Mouse (Mus musculus) layer of hippocampus, postnatal 25 days (tissue): ENCODE data around the gene Net1. TPM values are rescaled to one million over a fixed set of nuclear protein-coding genes. Genes with fewer than 3 reads are reported as not detected.
A peak's percentile ranks its signal among the peaks of the same experiment; 100 is the strongest.
"Not testable (repeated sequence)": the region's sequence is repeated elsewhere in the genome, so short reads cannot be mapped to it uniquely, and the experiment has no call there.

Experiments
- DNase-seq, 2 experiments: peaks; one replicate each; pipeline ENCODE4 v3.0.0; 2022; ENCODE audit warnings: mixed read lengths in 2 of 2, low spot score in 1 of 2; ENCODE audit errors: extremely low spot score in 1 of 2
- total RNA-seq, 2 experiments: library from RNA; stranded (reverse); gene quantifications; 2 replicates each; pipeline ENCODE4 v1.2.3; 2021

Net1 gene
- 10 to 100 TPM; 33.0 to 38.2 TPM for total RNA-seq

DNA sequence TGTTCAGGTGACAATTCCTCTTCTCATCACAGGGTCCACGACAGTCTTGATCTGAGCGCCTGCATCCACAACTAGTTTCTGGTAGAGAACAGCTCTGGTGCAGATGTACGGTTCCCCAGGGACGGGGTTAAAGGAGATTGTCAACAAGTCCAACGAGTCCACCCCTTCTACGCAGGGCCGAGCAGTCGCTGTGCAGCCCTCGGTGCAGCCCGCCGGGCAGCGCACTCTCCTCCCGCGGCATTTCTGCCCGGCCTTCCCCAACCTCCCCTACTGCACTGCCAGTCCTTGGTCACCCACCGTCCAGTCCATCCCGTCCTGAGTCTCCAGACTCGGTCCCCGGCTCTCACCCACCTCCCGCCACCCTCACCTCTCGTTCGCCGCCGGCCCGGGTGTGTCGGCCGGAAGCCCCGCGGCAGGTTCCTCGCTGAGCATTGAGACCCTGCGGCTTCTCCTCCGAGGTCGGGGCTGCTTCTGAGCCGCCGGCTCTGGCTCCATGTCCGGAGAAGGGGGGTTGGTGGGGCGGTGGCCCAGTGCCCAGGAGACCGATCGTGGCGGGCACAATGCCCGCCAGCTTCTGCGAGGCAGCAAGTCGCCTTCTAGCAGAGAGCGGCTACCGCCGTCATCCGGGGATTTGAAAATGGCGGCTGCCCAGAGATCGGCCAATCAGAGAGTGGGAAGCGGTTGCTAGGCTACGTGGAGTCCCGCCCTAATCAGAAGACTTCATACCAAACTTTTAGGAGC lies at the start of gene Net1, which contains the start of gene Tubal3:
Gene Net1 (minus strand): TSS at position 650 of the 741 bp plus-strand sequence.
Gene Tubal3 (plus strand): TSS at position 704 of the 741 bp plus-strand sequence.
- peak; percentile 75 to 85 for DNase-seq

GRCm38 (mm10) chr13:3951198-3951914 lies 33.3 kb upstream of the Net1 start:
- DNase-seq = no peak

DNA sequence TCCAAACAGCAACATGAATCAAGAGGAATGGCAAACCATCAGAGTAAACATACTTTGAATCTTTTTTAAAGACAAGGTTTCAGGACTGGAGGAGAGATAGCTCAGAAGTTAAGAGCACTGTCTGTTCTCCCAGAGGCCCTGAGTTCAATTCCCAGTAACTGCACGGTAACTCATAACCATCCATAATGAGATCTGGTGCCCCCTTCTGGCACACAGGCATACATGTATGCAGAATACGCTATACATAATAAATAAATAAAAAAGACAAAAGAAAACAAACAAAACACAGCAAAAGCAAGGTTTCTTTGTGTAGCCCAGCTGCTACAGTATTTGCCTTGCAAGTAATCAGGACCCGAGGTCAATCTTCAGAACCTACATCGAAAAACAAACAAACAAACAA lies 31.5 kb upstream of the Net1 start:
- no peak for DNase-seq

DNA sequence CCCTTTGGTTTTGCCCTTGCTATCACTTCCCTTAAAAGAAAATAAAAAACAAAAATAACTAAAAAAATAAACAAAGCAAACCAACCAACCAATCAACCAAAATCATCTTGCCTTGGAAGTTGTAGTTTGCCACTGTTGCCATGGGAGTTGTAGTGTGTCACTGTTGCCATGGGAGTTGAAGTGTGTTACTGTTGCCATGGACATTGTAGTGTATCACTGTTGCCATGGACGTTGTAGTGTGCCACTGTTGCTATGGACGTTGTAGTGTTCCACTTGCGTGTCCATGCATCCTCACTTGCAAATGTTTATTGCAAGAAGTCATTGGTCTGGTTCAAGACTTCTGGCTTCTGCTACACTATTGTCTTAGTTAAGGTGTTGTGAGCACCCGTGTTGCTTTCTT lies 29.2 kb upstream of the Net1 start:
- DNase-seq = no peak

- no peak for DNase-seq
These were observed 27.2 kb upstream of the Net1 start, which contains the start of gene Ucn3 for GRCm38 (mm10) chr13:3945249-3945648. Ucn3 (minus strand) TSS chr13:3945349.

- no peak for DNase-seq
These were observed 26.7 kb upstream of the Net1 start for GRCm38 (mm10) chr13:3944699-3945098.

DNA sequence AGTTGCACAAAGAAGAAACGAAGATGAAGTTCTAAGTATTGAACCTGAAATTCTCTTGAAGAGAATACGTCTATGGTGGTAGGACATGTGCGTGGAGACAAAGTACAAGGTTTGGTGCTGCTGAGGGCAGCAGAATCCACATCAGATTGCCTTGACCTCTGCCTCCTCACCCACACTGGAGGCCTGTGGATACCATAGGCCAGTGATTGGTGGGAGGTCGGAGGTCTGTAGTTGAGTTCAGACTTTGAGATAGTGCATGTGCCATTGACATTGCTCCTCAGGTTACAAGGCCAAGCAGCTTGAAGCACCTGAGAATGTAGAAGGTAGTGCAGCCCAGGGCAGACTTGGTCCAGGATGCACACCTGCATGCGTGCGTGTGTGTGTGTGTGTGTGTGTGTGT lies 8.0 kb upstream of the Net1 start:
- DNase-seq = no peak

DNA sequence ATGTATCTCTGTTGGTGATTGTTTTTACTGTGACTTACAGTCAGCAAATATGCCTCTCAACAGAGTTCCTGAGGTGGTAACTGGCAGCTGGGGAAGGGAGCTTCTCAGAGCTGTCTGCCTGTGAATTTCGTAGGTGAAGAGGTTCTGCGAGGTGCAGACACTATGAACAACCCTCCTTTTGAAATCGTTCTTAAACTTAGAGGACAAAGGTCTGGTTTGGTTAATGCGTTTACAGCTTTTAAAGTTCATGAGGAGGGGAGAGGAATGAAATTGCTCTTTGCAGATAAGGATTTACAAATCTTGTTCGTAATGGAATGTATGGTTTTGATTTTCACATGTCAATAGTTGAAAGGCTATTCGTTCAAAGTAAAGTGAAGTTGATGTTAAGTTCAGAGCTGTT lies 7.6 kb upstream of the Net1 start:
- DNase-seq = no peak

- no peak for DNase-seq
These were observed 6.5 kb upstream of the Net1 start for GRCm38 (mm10) chr13:3924483-3924882.

DNA sequence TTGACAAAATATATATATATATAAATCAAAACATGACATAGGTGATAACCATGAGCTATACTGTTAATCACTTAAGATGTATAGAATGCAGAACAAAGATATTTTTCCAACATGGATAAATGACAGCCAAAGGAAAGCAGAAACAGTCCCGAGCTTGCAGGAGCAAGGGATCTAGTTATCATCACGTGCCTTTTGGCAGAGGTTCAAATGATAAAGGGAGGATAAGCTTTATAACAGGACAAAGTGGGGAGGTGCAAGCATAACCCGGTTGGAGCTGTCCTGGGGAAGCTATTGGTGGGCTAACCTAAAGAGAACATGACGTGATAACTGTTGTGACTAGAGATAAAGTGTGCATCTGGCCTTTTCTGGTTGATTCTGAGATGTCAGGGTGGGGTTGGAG lies 4.5 kb downstream of the Net1 start:
- DNase-seq = no peak

DNA sequence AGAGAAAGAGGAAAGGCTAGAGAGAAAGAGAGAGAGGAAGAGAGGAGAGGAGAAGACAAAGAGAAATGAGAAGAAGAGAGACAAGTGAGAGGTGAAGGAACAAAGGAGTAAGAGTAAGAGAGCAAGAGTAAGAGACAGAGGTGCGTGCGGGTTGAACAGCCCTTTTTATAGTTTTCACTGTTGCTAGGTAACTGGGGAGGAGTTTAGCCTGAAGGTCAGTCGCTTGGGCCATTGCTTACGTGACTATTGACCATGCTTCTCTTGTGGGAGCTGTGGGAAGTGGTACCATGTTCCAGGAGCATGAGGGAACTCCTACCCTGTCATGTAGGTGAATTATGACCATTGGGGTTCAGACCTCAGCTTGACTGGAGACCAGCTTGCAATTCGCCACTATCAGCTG lies 7.7 kb downstream of the Net1 start:
- no peak for DNase-seq

GRCm38 (mm10) chr13:3908262-3908661 lies 9.8 kb downstream of the Net1 start:
- no peak for DNase-seq

- DNase-seq = no peak
These were observed 10.8 kb downstream of the Net1 start for GRCm38 (mm10) chr13:3907151-3907696.

DNA sequence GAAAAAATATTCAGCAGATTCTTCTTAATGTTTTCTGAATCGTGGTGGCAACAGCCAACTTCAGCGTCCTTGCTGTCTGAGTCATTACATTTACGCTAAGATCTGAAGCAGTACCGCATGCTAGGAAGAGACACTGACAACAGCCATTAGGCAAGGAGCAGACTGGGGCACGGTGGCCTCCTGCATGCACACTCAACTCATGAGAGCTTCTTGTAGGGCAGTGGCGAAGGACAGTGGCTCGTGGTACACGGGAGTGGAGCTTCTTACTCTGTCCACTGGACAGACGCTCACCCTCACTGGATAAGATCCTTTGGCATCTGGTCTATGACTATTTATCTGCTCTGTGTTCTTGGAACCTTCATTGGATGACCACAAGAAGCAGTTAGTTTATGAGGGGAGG lies 18.7 kb downstream of the Net1 start:
- DNase-seq = no peak

DNA sequence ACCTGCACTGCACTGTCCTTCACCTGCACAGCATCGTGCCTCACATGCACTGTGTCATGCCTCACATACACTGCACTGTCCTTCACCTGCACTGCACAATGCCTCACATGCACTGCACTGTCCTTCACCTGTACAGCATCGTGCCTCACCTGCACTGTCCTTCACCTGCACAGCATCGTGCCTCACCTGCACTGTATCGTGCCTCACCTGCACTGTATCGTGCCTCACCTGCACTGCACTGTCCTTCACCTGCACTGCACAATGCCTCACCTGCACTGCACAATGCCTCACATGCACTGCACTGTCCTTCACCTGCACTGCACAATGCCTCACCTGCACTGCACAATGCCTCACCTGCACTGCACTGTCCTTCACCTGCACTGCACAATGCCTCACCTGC lies 19.8 kb downstream of the Net1 start:
- not testable (repeated sequence) for DNase-seq

- DNase-seq = peak; percentile 50 to 79
These were observed 21.1 kb downstream of the Net1 start for GRCm38 (mm10) chr13:3896913-3897312.

DNA sequence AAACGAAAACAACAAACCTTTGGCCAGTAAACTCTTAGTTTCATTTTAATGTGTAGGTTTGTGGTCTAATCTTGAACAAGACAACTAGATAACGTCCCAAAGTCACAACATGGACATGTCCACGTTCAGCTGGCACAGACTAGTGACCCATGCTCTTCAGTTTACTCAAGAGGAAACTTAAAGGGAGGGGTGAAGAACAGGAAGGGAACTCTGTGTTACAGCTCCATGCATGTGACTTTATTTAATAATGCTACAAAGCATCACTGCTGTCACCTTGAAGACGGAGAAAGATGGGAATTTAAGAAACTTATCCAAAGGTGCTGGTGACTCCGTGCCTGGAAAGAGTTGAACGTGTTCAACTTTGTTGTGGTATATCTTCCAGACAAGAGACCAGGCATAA lies 22.0 kb downstream of the Net1 start:
- no peak for DNase-seq

GRCm38 (mm10) chr13:3895397-3895980 lies 22.5 kb downstream of the Net1 start:
- no peak for DNase-seq

DNA sequence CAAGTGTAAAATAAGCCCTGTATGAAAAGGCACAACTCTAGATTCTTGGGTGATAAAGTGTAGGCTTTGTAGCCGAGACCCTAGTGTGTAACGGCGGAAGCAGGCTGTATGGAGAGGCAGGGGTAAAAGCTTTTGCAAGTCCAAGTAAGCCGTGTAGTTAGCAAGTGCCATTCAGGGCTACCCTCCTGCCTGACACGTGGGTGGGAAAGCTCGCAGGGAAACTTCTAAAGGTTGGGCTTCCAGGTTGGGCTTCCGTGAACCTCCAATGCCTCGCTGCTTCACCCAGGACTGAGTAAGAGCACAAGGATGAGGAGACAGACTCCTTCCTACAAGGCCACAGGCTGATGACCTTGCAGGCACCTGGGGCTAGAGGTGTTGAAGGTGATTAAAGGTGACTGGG lies 23.5 kb downstream of the Net1 start:
- DNase-seq = no peak

- DNase-seq = peak; percentile 75 to 77
These were observed 24.8 kb downstream of the Net1 start for GRCm38 (mm10) chr13:3893126-3893734.

DNA sequence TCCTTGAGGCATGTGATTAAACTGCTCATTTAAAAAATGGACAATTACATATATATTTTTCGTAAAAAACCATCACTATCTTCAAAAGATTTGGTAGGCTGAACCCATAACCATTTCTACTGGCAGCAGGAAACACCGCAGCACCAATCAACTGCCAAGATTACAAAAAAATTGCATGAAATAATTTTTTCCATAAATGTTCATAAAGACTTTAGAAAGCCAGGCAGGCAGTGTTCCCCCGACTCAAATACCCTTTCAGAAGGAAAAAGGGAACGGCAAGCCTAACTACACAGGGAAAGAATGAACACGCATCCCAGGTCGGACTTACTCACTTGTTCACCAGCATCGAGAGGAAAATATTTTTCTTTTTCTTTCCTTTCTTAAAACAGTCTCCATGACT lies 25.4 kb downstream of the Net1 start:
- DNase-seq = no peak
